Mouse (Mus musculus) limb, embryonic 14.5 days (tissue): ENCODE measurements around the gene Lig4. TPM values are rescaled to one million over a fixed set of nuclear protein-coding genes. Genes with fewer than 3 reads are reported as not detected.
A peak's percentile ranks its signal among the peaks of the same experiment; 100 is the strongest.

Source experiments
- ATAC-seq: fragments of 200-750 bp; cut with Nextera tagmentation; 2 replicates; pipeline ENCODE4 v1.8.0; 2017; ENCODE audit warnings: low read depth, moderate number of reproducible peaks, moderate TSS enrichment; ENCODE audit not compliant: low FRiP score
- DNase-seq: peaks from one replicate; pipeline ENCODE4 v3.0.0-alpha.2; 2015; ENCODE audit warnings: low spot score
- H3K27ac ChIP-seq: fragments of 300-500 bp; sonication (generic); replicated peaks from 2 replicates; pipeline ENCODE4 v1.5.1; 2014; ENCODE audit warnings: low read depth, mild to moderate bottlenecking, low read length, moderate library complexity, mixed read lengths
- H3K27me3 ChIP-seq: fragments of 300-500 bp; sonication (generic); 2 replicates; pipeline ENCODE4 v1.6.1; 2014; ENCODE audit warnings: low read length, mixed read lengths; ENCODE audit not compliant: control insufficient read depth, insufficient read depth
- H3K36me3 ChIP-seq: fragments of 300-500 bp; sonication (generic); 2 replicates; pipeline ENCODE4 v1.6.1; 2014; ENCODE audit warnings: mild to moderate bottlenecking, low read length, moderate library complexity, mixed read lengths; ENCODE audit not compliant: control insufficient read depth, insufficient read depth
- H3K4me1 ChIP-seq: fragments of 300-500 bp; sonication (generic); 2 replicates; pipeline ENCODE4 v1.6.1; 2014; ENCODE audit warnings: antibody characterized with exemption, low read length, mixed read lengths; ENCODE audit not compliant: control insufficient read depth, insufficient read depth
- H3K4me2 ChIP-seq: fragments of 300-500 bp; sonication (generic); replicated peaks from 2 replicates; pipeline ENCODE4 v1.6.1; 2014; ENCODE audit warnings: low read depth, mild to moderate bottlenecking, low read length, moderate library complexity; ENCODE audit not compliant: severe bottlenecking
- H3K4me3 ChIP-seq: fragments of 300-500 bp; sonication (generic); replicated peaks from 2 replicates; pipeline ENCODE4 v1.5.1; 2014; ENCODE audit warnings: low read length
- H3K9ac ChIP-seq: fragments of 300-500 bp; sonication (generic); 2 replicates; pipeline ENCODE4 v1.6.1; 2014; ENCODE audit warnings: mild to moderate bottlenecking, low read depth, low read length, moderate library complexity; ENCODE audit not compliant: severe bottlenecking
- H3K9me3 ChIP-seq: fragments of 300-500 bp; sonication (generic); 2 replicates; pipeline ENCODE4 v1.6.1; 2016; ENCODE audit warnings: low read length; ENCODE audit not compliant: control insufficient read depth
- POLR2A ChIP-seq: fragments of 200-500 bp; IDR thresholded peaks from 2 replicates; pipeline ENCODE4 v1.8.0; 2012; ENCODE audit warnings: inconsistent platforms, mild to moderate bottlenecking, moderate library complexity, borderline replicate concordance; ENCODE audit not compliant: insufficient read depth, insufficient read length; ENCODE audit errors: extremely low read depth
- WGBS: fragments of 180-500 bp; shearing (Covaris S2); extraction: QIAGEN DNeasy Blood & Tissue Kit; methylation state at CpG from one replicate; pipeline ENCODE4 v1.1.7; 2014; 5-methylcytosine and 5-hydroxymethylcytosine counted together
- polyA plus RNA-seq, 2 experiments: library from polyadenylated mRNA; depleted of rRNA in 1 of 2; stranded (reverse) in 1 of 2; unstranded in 1 of 2; fragments of >200 nt; fragmentation: Nextera tagmentation in 1 of 2; extraction: Ambion mirVana in 1 of 2; gene quantifications; 2 replicates each; pipeline versions ENCODE4 v1.2.1 to v1.2.3; 2012 to 2014

The Lig4 gene
- polyA plus RNA-seq, 2 experiments, result 4.5 to 5.0 TPM

DNA sequence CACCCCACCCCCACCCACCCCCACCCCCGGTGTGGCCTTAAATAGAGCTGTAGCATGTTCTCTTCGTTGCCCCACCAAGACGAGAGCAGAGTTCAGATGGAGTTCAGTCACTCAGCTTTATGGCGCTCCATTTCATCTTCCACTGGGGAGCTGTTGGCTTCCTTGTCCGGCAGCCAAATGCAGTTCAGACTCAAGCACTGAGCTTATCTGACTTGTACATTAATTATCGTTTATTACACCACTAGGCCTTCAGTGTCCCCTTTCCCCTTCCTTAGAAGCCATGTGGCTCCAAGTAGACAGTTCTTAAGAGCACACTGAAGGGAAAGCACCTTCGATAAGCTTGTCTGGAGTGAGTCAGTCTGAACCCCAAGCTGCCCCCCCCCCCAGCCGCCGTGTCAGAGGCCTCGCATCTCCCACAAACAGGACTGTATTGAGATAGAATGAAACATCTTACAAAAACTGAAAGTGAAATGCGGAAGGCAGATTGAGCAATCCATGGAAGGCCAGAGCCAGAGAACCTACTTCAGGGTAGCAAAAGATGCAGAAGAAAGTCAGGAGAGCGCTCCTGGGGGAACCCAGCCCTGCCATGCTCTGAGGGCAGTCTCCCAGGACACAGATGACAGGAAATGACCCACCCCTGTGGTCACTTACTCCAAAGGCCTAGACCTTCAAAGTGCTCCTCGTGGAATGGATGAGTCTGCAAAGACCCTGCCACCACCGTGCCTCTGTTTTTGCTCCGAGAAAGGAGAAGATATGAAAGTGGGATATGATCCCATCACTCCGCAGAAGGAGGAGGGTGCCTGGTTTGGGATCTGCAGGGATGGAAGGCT lies 28.9 kb upstream of the Lig4 start, which contains the start of gene Tnfsf13b:
Gene Tnfsf13b (plus strand): TSS at position 312 of the 830 bp plus-strand sequence.
- TF ChIP-seq POLR2A, result no peak
- WGBS, result 45% methylated on average over 16 of the region's 16 CpGs
- Histone ChIP-seq H3K4me2 (peak within 1 kb of the TSS; percentile 68), H3K9me3 (no peaks in the 10 kb centered on the region), H3K9ac (peak within 1 kb of the TSS; percentile 45), H3K4me3 (peak within 1 kb of the TSS; percentile 35), H3K27me3 (no peaks in the 10 kb centered on the region), H3K36me3 (no peaks in the 10 kb centered on the region), H3K4me1 (peaks cover 19% of the 10 kb centered on the region), H3K27ac (no peak within 1 kb of the TSS)
- ATAC-seq (peak; percentile 80), DNase-seq (peak; percentile 44)

DNA sequence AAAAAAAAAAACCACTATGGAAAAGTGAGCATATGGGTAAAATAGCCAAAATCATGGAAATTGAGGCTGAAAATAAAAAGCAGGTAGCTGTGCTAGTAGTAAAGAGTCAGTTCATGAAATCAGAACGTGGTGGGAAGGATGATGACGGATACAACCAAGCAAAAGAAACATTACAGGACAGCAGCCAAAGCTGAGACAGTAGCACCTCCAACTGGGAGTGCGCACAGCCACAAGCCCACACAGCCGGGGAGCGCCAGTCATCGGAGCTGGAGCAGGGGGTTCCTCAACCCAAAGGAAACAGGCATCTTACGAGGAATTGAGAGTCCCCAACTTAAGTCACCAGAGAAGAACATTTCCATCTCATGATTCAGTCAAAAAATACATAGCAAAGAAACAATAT lies 26.6 kb upstream of the Lig4 start:
- Histone ChIP-seq H3K27me3 (no peaks in the 10 kb centered on the region), H3K36me3 (no peaks in the 10 kb centered on the region), H3K9ac (no peak overlapping the region), H3K4me1 (peaks cover 19% of the 10 kb centered on the region), H3K9me3 (no peaks in the 10 kb centered on the region), H3K4me2 (no peak overlapping the region), H3K27ac (no peak overlapping the region), H3K4me3 (no peak overlapping the region)
- no peak for DNase-seq
- no peak for ATAC-seq
- TF ChIP-seq POLR2A, result no peak
- WGBS, result 83% methylated on average over 7 of the region's 7 CpGs

DNA sequence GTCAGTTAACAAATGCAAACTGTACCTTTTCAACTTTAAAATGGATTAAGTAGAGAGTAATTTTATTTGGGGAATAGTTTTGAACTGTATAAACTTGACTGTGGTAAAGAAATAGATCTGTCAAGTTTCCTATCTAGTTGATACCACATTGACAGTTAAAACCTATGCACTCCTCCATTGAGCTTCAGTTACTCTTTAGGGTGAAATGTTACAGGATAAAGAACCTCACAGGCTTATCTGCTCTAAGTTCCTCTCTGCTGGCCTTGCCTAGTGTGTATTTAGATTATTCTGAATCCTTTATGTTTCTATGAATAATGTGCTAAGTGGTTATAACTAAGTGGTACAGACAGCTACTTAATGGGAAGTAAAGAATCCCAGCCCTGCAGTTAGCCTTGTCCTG lies 2.7 kb upstream of the Lig4 start:
- ATAC-seq (no peak), DNase-seq (no peak)
- no peak overlapping the region for H3K4me3 ChIP-seq
- no peaks in the 10 kb centered on the region for H3K27me3 ChIP-seq
- no peak overlapping the region for H3K27ac ChIP-seq
- H3K4me2 ChIP-seq, result no peak overlapping the region
- H3K4me1 ChIP-seq, result peaks cover 22% of the 10 kb centered on the region
- no peaks in the 10 kb centered on the region for H3K9me3 ChIP-seq
- no peak for TF ChIP-seq POLR2A
- no peak overlapping the region for H3K9ac ChIP-seq
- H3K36me3 ChIP-seq, result peaks cover 3% of the 10 kb centered on the region; the same call in 1 of the 2 replicates

DNA sequence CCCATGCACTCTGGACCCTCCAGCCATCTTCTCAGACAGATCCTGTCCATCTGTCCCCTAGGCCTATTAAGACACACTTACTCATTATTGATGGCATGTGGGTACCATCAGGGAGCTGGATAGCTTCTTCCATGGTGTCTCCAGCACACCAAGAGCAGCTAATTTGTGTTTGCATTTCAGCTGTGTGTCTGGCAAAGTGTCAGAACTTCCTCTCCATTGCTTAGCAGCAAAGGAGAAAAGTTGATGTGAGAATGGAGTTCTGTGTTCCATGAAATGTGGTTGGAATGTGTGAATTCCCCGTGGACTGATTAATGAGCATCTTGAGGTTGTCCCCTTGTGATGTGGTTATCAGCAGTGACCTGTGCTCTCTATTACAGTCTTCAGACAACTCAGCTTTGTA lies 2.3 kb upstream of the Lig4 start:
- Histone ChIP-seq H3K9ac (no peak overlapping the region), H3K36me3 (peaks cover 3% of the 10 kb centered on the region; the same call in 1 of the 2 replicates), H3K4me3 (no peak overlapping the region), H3K4me1 (peaks cover 25% of the 10 kb centered on the region), H3K4me2 (no peak overlapping the region), H3K27me3 (no peaks in the 10 kb centered on the region), H3K9me3 (no peaks in the 10 kb centered on the region), H3K27ac (no peak overlapping the region)
- 78% methylated on average over 1 of the region's 1 CpGs for WGBS
- no peak for ATAC-seq
- TF ChIP-seq POLR2A, result no peak
- DNase-seq, result no peak

DNA sequence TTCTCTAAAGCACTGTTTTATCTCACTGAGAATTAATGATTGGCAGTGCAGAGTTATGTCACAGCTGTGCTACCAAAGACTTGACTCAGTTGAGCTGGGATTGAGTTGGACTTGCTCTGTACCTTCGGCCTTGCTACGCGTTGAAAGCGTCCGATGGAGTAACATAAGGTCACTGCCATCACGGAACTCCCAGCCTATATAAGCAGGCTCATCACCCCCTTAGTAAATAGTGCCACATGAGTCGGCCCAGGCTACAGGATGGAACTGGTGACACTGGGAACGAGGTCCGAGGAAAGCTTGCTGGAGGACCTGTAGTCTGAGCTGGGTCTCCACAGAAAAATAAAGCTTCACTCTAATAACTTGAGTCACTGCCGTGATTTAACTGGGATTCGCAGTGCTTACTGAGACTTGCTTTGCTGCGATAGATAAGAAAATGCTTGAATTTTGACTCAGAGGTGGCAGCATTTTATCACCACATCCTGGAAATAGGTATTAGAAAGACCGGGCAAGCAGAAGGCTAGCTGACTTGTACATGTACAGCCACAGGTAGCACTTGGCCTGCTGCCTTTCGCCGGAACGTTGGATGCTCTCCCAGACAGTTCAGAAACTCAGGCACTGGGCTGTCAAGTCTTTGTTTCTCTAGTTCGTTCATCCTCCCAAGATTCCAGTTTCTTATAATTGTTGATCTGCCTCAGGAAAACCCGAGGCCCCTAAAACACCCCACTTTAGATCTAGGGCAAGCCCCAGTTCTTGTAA lies 1.2 kb upstream of the Lig4 start:
- Histone ChIP-seq H3K4me3 (peak overlapping the region; percentile 70), H3K27me3 (no peaks in the 10 kb centered on the region), H3K4me1 (peaks cover 25% of the 10 kb centered on the region), H3K9me3 (no peaks in the 10 kb centered on the region), H3K4me2 (peak overlapping the region; percentile 48), H3K27ac (no peak overlapping the region), H3K36me3 (peaks cover 3% of the 10 kb centered on the region; the same call in 1 of the 2 replicates), H3K9ac (peak overlapping the region; percentile 80)
- 60% methylated on average over 18 of the region's 18 CpGs for WGBS
- ATAC-seq, result no peak
- no peak for TF ChIP-seq POLR2A
- DNase-seq, result no peak
